Mouse (Mus musculus) CH12.LX (cell line): ENCODE results near the gene Cpeb3.

Experiments used
- CHD2 ChIP-seq: IDR thresholded peaks from 2 replicates; pipeline ENCODE4 v1.6.1; 2011; ENCODE audit warnings: low read length, improper control_type of control experiment
- CTCF ChIP-seq, 2 experiments: IDR thresholded peaks in 1 of 2; conservative IDR thresholded peaks in 1 of 2; 2 replicates each; pipeline ENCODE4 v1.5.1; 2011 to 2012; ENCODE audit warnings: low read depth in 2 of 2, low read length in 2 of 2, improper control_type of control experiment in 1 of 2, inconsistent platforms in 1 of 2, mild to moderate bottlenecking in 1 of 2, moderate library complexity in 1 of 2
- E2F4 ChIP-seq: IDR thresholded peaks from 2 replicates; pipeline ENCODE4 v1.6.1; 2011; ENCODE audit warnings: low read depth, low read length, improper control_type of control experiment; ENCODE audit not compliant: insufficient replicate concordance
- EP300 ChIP-seq: IDR thresholded peaks from 2 replicates; pipeline ENCODE4 v1.6.1; 2011; ENCODE audit warnings: low read length, improper control_type of control experiment
- ETS1 ChIP-seq: conservative IDR thresholded peaks from 2 replicates; pipeline ENCODE4 v1.6.1; 2012; ENCODE audit warnings: low read depth, mild to moderate bottlenecking, inconsistent platforms, low read length, improper control_type of control experiment, moderate library complexity
- GABPA ChIP-seq: IDR thresholded peaks from 2 replicates; pipeline ENCODE4 v1.6.1; 2012; ENCODE audit warnings: low read depth, low read length, improper control_type of control experiment, inconsistent platforms; ENCODE audit not compliant: insufficient replicate concordance
- MAX ChIP-seq: IDR thresholded peaks from 2 replicates; pipeline ENCODE4 v1.6.1; 2011; ENCODE audit warnings: low read length, improper control_type of control experiment
- MEF2A ChIP-seq: IDR thresholded peaks from 2 replicates; pipeline ENCODE4 v1.6.1; 2014; ENCODE audit warnings: low read depth, mild to moderate bottlenecking, inconsistent platforms, low read length, improper control_type of control experiment, borderline replicate concordance
- POLR2A ChIP-seq: IDR thresholded peaks from 2 replicates; pipeline ENCODE4 v1.6.1; 2011; ENCODE audit warnings: low read depth, mild to moderate bottlenecking, improper control_type of control experiment, low read length
- SMC3 ChIP-seq: IDR thresholded peaks from 2 replicates; pipeline ENCODE4 v1.6.1; 2011; ENCODE audit warnings: low read depth, low read length, improper control_type of control experiment
- TBP ChIP-seq: conservative IDR thresholded peaks from 2 replicates; pipeline ENCODE4 v1.6.1; 2011; ENCODE audit warnings: low read depth, low read length, improper control_type of control experiment
- ZC3H11A ChIP-seq: IDR thresholded peaks from 2 replicates; pipeline ENCODE4 v1.6.1; 2012; ENCODE audit warnings: low read depth, mild to moderate bottlenecking, inconsistent platforms, low read length, improper control_type of control experiment
- ZNF384 ChIP-seq: IDR thresholded peaks from 2 replicates; pipeline ENCODE4 v1.6.1; 2012; ENCODE audit warnings: low read depth, low read length, improper control_type of control experiment, inconsistent platforms

DNA sequence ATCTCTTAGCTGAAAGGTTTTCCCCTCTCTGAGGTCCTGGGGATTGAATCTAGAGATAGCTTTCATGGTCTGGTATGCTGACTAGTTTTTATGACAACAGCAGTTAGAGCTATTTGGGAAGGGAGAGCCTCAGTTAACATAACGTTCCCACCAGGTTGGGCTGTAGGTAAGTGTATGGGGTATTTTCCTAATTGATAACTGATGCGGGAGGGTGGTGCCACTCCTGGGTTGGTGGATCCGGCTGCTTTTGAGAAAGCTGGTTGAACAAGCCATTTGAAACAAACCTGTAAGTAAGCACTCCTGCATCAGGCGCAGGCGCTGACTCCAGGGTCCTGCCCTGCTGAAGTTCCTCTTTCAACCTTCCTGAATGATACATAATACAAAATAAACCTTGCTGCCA lies 28.9 kb upstream of the Cpeb3 start:
- no peak for TF ChIP-seq POLR2A
- no peak for TF ChIP-seq ZNF384
- TF ChIP-seq TBP, result no peak
- TF ChIP-seq CTCF (conservative IDR thresholded peaks at IDR 0.05 in 1 of 2, IDR thresholded peaks at IDR 0.05 in 1 of 2; ENCODE audit: low read depth in 2 of 2, low read length in 2 of 2), result no peak
- TF ChIP-seq GABPA, result no peak
- no peak for TF ChIP-seq E2F4
- no peak for TF ChIP-seq EP300
- no peak for TF ChIP-seq ETS1
- TF ChIP-seq CHD2, result no peak
- TF ChIP-seq SMC3, result no peak
- TF ChIP-seq MEF2A, result no peak
- no peak for TF ChIP-seq ZC3H11A
- TF ChIP-seq MAX, result no peak
